In genomic region chr3:90708523-90709202, GRCm38 (mm10) we compare ENCODE assay signal across 9 mouse cellular contexts. TPM values are rescaled to one million over a fixed set of nuclear protein-coding genes. Genes with fewer than 3 reads are reported as not detected.
DNase-seq lines count a peak whose midpoint lies in the region; ATAC-seq and TF ChIP-seq lines count a peak whose summit lies in the region.
"Had no signal": no experiment of that assay in that cellular context is flagged by ENCODE, and none has a peak within 500 bp of the region (broad histone marks: within the 10 kb centered on the region; RNA-seq: fewer than 3 reads in every experiment).

No protein-coding gene starts in this region.

- peak in 1 of 2 experiments; percentile 6 for DNase-seq in cerebellum, adult 2 months
- DNase-seq in cerebellum, adult 9-11 months = no peak
- no peak for DNase-seq in spleen, adult 2 months (ENCODE audit: low read depth in 1 of 2, low spot score in 2 of 2)
- DNase-seq in spleen, adult 12 weeks (ENCODE audit: low spot score) = no peak
- DNase-seq in embryo, embryonic 11 days = peak; percentile 48
- peak; percentile 6 for DNase-seq in hindlimb bud, embryonic 11.5 days (ENCODE audit: extremely low spot score, low read depth, low spot score)
- peak; percentile 34 for DNase-seq in lung, postnatal 36 days
- no peak for DNase-seq in stomach, postnatal 0 days (ENCODE audit: low spot score)

- peak; percentile 32; the same call in 1 of the 2 replicates for TF ChIP-seq CTCF in cerebellum, adult 2 months (IDR thresholded peaks at IDR 0.05; ENCODE audit: borderline replicate concordance, insufficient read depth, low read depth, low read length)
- TF ChIP-seq CTCF in spleen, adult 2 months (IDR thresholded peaks at IDR 0.05; ENCODE audit: extremely low read depth, insufficient read depth, insufficient read length, insufficient replicate concordance) = peak; percentile 14; the same call in 1 of the 2 replicates
- TF ChIP-seq CTCF in stomach, postnatal 0 days (IDR thresholded peaks at IDR 0.05; ENCODE audit: low read depth) = peak; percentile 81

- H3K4me3 ChIP-seq in cerebellum, adult 2 months (replicated peaks; ENCODE audit: insufficient read depth, low read depth, low read length) = no peak overlapping the region
- no peak overlapping the region for H3K4me3 ChIP-seq in spleen, adult 2 months (ENCODE audit: extremely low read depth, insufficient read depth, insufficient read length)
- H3K4me3 ChIP-seq in stomach, postnatal 0 days (ENCODE audit: low read depth, low read length) = no peak overlapping the region
- H3K4me3 ChIP-seq: heart, embryonic 15.5 days had no signal

- no peak for TF ChIP-seq POLR2A in cerebellum, adult 2 months (IDR thresholded peaks at IDR 0.05; ENCODE audit: borderline replicate concordance, insufficient read depth, low read length)
- TF ChIP-seq POLR2A in spleen, adult 2 months (IDR thresholded peaks at IDR 0.05; ENCODE audit: low read depth, low read length) = no peak

- no peak overlapping the region for H3K4me2 ChIP-seq in stomach, postnatal 0 days (replicated peaks; ENCODE audit: low read depth)
- H3K4me2 ChIP-seq: heart, embryonic 15.5 days had no signal

- ATAC-seq in stomach, postnatal 0 days (ENCODE audit: low FRiP score, low TSS enrichment) = peak; percentile 54; the same call in 1 of the 2 replicates

- H3K4me1 ChIP-seq in cerebellum, adult 2 months (ENCODE audit: control insufficient read depth, insufficient read depth, low read length) = no peaks in the 10 kb centered on the region
- no peaks in the 10 kb centered on the region for H3K4me1 ChIP-seq in spleen, adult 2 months (ENCODE audit: control insufficient read depth, insufficient read depth, insufficient read length)
- H3K4me1 ChIP-seq in stomach, postnatal 0 days (replicated peaks; ENCODE audit: control insufficient read depth, insufficient read depth) = no peaks in the 10 kb centered on the region
- H3K4me1 ChIP-seq: heart, embryonic 15.5 days had no signal

- no peak overlapping the region for H3K27ac ChIP-seq in cerebellum, adult 2 months (ENCODE audit: insufficient read depth, low read length)
- no peak overlapping the region for H3K27ac ChIP-seq in spleen, adult 2 months (ENCODE audit: insufficient read depth, low read length)
- no peak overlapping the region for H3K27ac ChIP-seq in stomach, postnatal 0 days (replicated peaks)
- H3K27ac ChIP-seq: heart, embryonic 15.5 days had no signal

- H3K9ac ChIP-seq in stomach, postnatal 0 days (ENCODE audit: low read length) = no peak overlapping the region
- H3K9ac ChIP-seq: heart, embryonic 15.5 days had no signal

- no peaks in the 10 kb centered on the region; the same call in 1 of the 2 replicates for H3K27me3 ChIP-seq in cerebellum, adult 2 months (ENCODE audit: control insufficient read depth, insufficient read depth, low read length)
- no peaks in the 10 kb centered on the region for H3K27me3 ChIP-seq in spleen, adult 2 months (ENCODE audit: control insufficient read depth, insufficient read depth, low read length)
- no peaks in the 10 kb centered on the region for H3K27me3 ChIP-seq in stomach, postnatal 0 days (ENCODE audit: control insufficient read depth, insufficient read depth, low read length)
- H3K27me3 ChIP-seq: heart, embryonic 15.5 days had no signal

- H3K9me3 ChIP-seq in stomach, postnatal 0 days (ENCODE audit: control insufficient read depth, low read length) = no peaks in the 10 kb centered on the region
- H3K9me3 ChIP-seq: heart, embryonic 15.5 days had no signal

- WGBS in cerebellum, adult 2 months = 19% methylated on average over 4 of the region's 4 CpGs
- WGBS in spleen, adult 2 months = 14% methylated on average over 4 of the region's 4 CpGs
- WGBS in stomach, postnatal 0 days = 22% methylated on average over 4 of the region's 4 CpGs

- H3K36me3 ChIP-seq in spleen, adult 2 months (ENCODE audit: control insufficient read depth, insufficient read depth, low read length) = no peaks in the 10 kb centered on the region
- H3K36me3 ChIP-seq in stomach, postnatal 0 days (ENCODE audit: control insufficient read depth, insufficient read depth, low read length) = no peaks in the 10 kb centered on the region
- H3K36me3 ChIP-seq: heart, embryonic 15.5 days had no signal

- TF ChIP-seq EP300 in stomach, postnatal 0 days (optimal IDR thresholded peaks at IDR 0.05) = no peak

RNA-seq across cellular contexts. Expression of gene S100a9, which starts 13.1 kb away (rescaled TPM):
- 5.3 and 18.0 TPM in 2 replicates for polyA plus RNA-seq in cerebellum, adult 2 months (2012; rRNA removed)
- polyA plus RNA-seq in spleen, adult 2 months (2012; rRNA removed) = 54.1 and 64.8 TPM in 2 replicates
- polyA plus RNA-seq in stomach, postnatal 0 days (2015; fragmentation: Nextera tagmentation; extraction: Ambion mirVana) = 56.6 and 65.4 TPM in 2 replicates

RNA-seq across cellular contexts. Expression of gene Pglyrp4, which starts 18.0 kb away (rescaled TPM):
- polyA plus RNA-seq in cerebellum, adult 2 months (2012; rRNA removed) = not detected in 2 replicates
- polyA plus RNA-seq in spleen, adult 2 months (2012; rRNA removed) = 0.08 and 0.09 TPM in 2 replicates
- 0.33 and 0.50 TPM in 2 replicates for polyA plus RNA-seq in stomach, postnatal 0 days (2015; fragmentation: Nextera tagmentation; extraction: Ambion mirVana)
- polyA plus RNA-seq: heart, embryonic 15.5 days had no signal

RNA-seq across cellular contexts. Expression of gene S100a8, which starts 39.9 kb away (rescaled TPM):
- polyA plus RNA-seq in cerebellum, adult 2 months (2012; rRNA removed) = 4.4 and 8.4 TPM in 2 replicates
- 29.8 and 32.1 TPM in 2 replicates for polyA plus RNA-seq in spleen, adult 2 months (2012; rRNA removed)
- 14.4 and 18.3 TPM in 2 replicates for polyA plus RNA-seq in stomach, postnatal 0 days (2015; fragmentation: Nextera tagmentation; extraction: Ambion mirVana)

RNA-seq across cellular contexts. Expression of gene S100a7a, which starts 54.8 kb away (rescaled TPM):
- polyA plus RNA-seq in cerebellum, adult 2 months (2012; rRNA removed) = 0.31 and 0.38 TPM in 2 replicates
- polyA plus RNA-seq in spleen, adult 2 months (2012; rRNA removed) = 0.07 and 0.08 TPM in 2 replicates
- 24.5 and 27.3 TPM in 2 replicates for polyA plus RNA-seq in stomach, postnatal 0 days (2015; fragmentation: Nextera tagmentation; extraction: Ambion mirVana)
- polyA plus RNA-seq: heart, embryonic 15.5 days had no signal

Comparison
In these comparisons a context has a peak if more than half of its experiments do, and no peak if none do; other contexts are left out.
1. DNase-seq: peak in embryo, embryonic 11 days (single experiment), hindlimb bud, embryonic 11.5 days (single experiment) and lung, postnatal 36 days (single experiment); none in cerebellum, adult 9-11 months (single experiment), spleen, adult 2 months (0 of 2), spleen, adult 12 weeks (single experiment) and stomach, postnatal 0 days (single experiment).
2. CTCF ChIP-seq: peak in every context shown above with its lines; median percentile 81 in stomach, postnatal 0 days; 32 in cerebellum, adult 2 months; 14 in spleen, adult 2 months.